Mouse (Mus musculus): Measurements from ENCODE around the gene Tcf7. TPM values are rescaled to one million over a fixed set of nuclear protein-coding genes. Genes with fewer than 3 reads are reported as not detected.
A peak's percentile ranks its signal among the peaks of the same experiment; 100 is the strongest.

The Tcf7 gene
- total and polyA plus RNA-seq, 3 experiments, result not detected

DNA sequence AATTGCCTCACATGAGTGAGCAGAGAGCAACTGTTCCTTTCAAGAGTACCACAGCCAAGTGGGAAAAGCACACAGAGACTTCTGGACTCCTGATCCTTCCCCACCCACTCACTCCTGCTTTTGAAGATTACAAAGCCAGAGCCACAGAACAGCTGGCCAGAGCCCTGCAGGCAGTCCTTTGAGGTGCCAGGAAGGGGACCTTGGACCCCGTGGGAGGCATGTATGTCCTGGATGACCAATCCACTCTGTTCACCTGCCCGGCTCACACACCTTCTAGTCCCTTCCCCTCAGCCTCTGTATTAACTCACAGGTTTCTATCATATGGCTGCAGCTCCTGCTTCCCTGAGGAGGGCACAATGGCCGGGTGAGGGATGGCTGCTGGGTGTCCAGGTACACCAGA, 25.4 kb downstream of the Tcf7 start:
- peaks cover 26% of the 10 kb centered on the region for H3K36me3 ChIP-seq (replicated peaks)
- no peak for ATAC-seq (ENCODE audit: extremely low read depth, insufficient number of reproducible peaks, low FRiP score, poor library complexity, severe bottlenecking)
- no peaks in the 10 kb centered on the region for H3K9me3 ChIP-seq (replicated peaks)
- no peak overlapping the region for H3K4me3 ChIP-seq (ENCODE audit: low read depth, low read length)
- H3K4me1 ChIP-seq (ENCODE audit: insufficient read depth, low read depth, low read length), result no peaks in the 10 kb centered on the region
- peaks cover 14% of the 10 kb centered on the region; the same call in 1 of the 2 replicates for H3K27me3 ChIP-seq (ENCODE audit: insufficient read depth, low read length)
- DNase-seq (ENCODE audit: low spot score), result no peak
- TF ChIP-seq CTCF (IDR thresholded peaks at IDR 0.05; ENCODE audit: low read depth, low read length), result no peak
- no peak for TF ChIP-seq POLR2AphosphoS5 (IDR thresholded peaks at IDR 0.05; ENCODE audit: insufficient replicate concordance, low read depth, low read length)
- TF ChIP-seq GATA1 (IDR thresholded peaks at IDR 0.05; ENCODE audit: borderline replicate concordance, low read length), result no peak
- no peak for TF ChIP-seq GATA2 (IDR thresholded peaks at IDR 0.05; ENCODE audit: borderline replicate concordance, low read depth, low read length)
- no peak for TF ChIP-seq TAL1 (conservative IDR thresholded peaks at IDR 0.05; ENCODE audit: low read depth, low read length)

DNA sequence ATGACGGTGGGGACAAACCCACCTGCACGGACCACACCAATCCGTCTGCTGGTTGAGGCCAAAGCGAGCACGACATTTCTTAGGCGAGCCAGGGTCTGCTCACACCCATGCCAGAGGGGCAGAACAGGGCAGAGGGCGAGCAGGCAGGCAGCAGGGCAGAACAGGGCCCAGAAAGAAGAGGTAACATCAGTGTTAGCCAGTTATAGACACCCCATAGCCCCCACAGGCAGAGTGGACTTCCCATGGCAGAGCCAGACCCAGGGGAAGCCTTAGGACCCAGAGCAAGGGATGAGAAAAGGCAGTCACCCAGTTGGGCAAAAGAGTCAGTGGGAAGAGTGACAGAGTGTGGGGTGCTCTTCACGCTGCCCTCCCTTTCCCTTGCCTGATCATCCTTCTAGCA, 27.7 kb downstream of the Tcf7 start:
- no peak overlapping the region for H3K4me3 ChIP-seq (ENCODE audit: low read depth, low read length)
- ATAC-seq (ENCODE audit: extremely low read depth, insufficient number of reproducible peaks, low FRiP score, poor library complexity, severe bottlenecking), result no peak
- H3K27me3 ChIP-seq (ENCODE audit: insufficient read depth, low read length), result peaks cover 9% of the 10 kb centered on the region; the same call in 1 of the 2 replicates
- DNase-seq (ENCODE audit: low spot score), result no peak
- H3K36me3 ChIP-seq (replicated peaks), result peaks cover 42% of the 10 kb centered on the region
- no peaks in the 10 kb centered on the region for H3K4me1 ChIP-seq (ENCODE audit: insufficient read depth, low read depth, low read length)
- no peak for TF ChIP-seq CTCF (IDR thresholded peaks at IDR 0.05; ENCODE audit: low read depth, low read length)
- TF ChIP-seq GATA1 (IDR thresholded peaks at IDR 0.05; ENCODE audit: borderline replicate concordance, low read length), result no peak
- no peak for TF ChIP-seq POLR2AphosphoS5 (IDR thresholded peaks at IDR 0.05; ENCODE audit: insufficient replicate concordance, low read depth, low read length)
- no peak for TF ChIP-seq TAL1 (conservative IDR thresholded peaks at IDR 0.05; ENCODE audit: low read depth, low read length)
- TF ChIP-seq GATA2 (IDR thresholded peaks at IDR 0.05; ENCODE audit: borderline replicate concordance, low read depth, low read length), result no peak
- no peaks in the 10 kb centered on the region for H3K9me3 ChIP-seq (replicated peaks)

DNA sequence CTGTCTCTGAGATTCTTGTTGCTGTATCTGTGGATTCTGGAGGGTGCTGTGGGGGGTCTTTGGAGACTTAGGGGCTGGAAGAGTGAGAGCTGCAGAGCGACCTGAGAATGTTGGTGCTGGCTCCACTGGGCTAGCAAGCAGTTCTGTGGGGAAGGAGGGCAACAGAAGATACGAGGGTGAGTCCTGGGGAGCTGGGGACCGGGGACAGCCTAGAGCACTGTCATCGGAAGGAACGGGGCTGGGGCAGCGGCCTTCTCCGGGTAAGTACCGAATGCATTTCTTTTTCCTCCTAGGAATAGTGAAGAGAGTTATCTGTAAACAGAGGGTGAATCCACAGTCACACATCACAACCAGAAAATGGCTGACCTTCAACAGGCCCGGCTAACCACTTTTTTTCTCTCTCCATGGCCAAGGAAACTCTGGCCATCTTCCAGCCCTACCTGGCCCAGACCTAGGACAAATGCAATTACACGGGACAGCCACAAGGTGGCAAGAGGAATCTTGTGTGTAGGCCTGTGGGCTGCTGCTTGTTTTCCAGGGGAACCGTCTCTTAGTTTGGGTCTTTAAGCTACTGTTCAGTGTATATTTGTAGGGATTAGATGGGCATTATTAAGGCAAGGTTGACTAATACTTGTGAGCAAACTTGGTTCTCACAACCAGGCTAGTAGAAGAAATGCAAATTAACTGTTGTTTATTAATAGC, 29.0 kb downstream of the Tcf7 start:
- Histone ChIP-seq H3K27me3 (ENCODE audit: insufficient read depth, low read length) (peaks cover 3% of the 10 kb centered on the region; the same call in 1 of the 2 replicates), H3K4me1 (ENCODE audit: insufficient read depth, low read depth, low read length) (no peaks in the 10 kb centered on the region), H3K9me3 (replicated peaks) (no peaks in the 10 kb centered on the region), H3K4me3 (ENCODE audit: low read depth, low read length) (no peak overlapping the region), H3K36me3 (replicated peaks) (peaks cover 53% of the 10 kb centered on the region)
- ATAC-seq (ENCODE audit: extremely low read depth, insufficient number of reproducible peaks, low FRiP score, poor library complexity, severe bottlenecking), result no peak
- peak; percentile 57 for DNase-seq (ENCODE audit: low spot score)
- TF ChIP-seq GATA2 (IDR thresholded peaks at IDR 0.05; ENCODE audit: borderline replicate concordance, low read depth, low read length), result no peak
- peak; percentile 75 for TF ChIP-seq CTCF (IDR thresholded peaks at IDR 0.05; ENCODE audit: low read depth, low read length)

DNA sequence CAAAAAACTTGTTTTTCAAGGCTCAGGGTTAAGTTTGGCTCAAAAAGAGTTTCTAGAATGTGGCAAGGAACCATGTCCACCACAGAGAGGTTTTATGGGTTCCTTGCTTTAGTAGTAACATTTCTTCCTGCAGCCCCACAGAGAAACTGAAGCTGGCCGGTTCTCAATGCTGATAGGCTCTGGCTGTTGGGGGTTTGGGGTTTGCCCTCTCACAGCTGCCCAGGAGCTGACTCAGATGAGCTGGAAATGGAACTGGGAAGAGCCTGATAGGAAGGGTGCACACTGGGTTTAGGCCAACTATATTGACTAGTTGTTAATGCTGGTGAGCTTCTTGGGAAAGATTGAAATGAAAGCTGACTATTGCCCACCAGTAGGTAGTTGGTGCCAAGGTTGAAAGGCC, 30.1 kb downstream of the Tcf7 start:
- H3K4me3 ChIP-seq (ENCODE audit: low read depth, low read length), result no peak overlapping the region
- H3K36me3 ChIP-seq (replicated peaks), result peaks cover 63% of the 10 kb centered on the region
- H3K27me3 ChIP-seq (ENCODE audit: insufficient read depth, low read length), result no peaks in the 10 kb centered on the region; the same call in 1 of the 2 replicates
- TF ChIP-seq TAL1 (conservative IDR thresholded peaks at IDR 0.05; ENCODE audit: low read depth, low read length) (no peak), CTCF (IDR thresholded peaks at IDR 0.05; ENCODE audit: low read depth, low read length) (no peak), POLR2AphosphoS5 (IDR thresholded peaks at IDR 0.05; ENCODE audit: insufficient replicate concordance, low read depth, low read length) (no peak), GATA1 (IDR thresholded peaks at IDR 0.05; ENCODE audit: borderline replicate concordance, low read length) (no peak), GATA2 (IDR thresholded peaks at IDR 0.05; ENCODE audit: borderline replicate concordance, low read depth, low read length) (no peak)
- ATAC-seq (ENCODE audit: extremely low read depth, insufficient number of reproducible peaks, low FRiP score, poor library complexity, severe bottlenecking) (no peak), DNase-seq (ENCODE audit: low spot score) (no peak)
- H3K9me3 ChIP-seq (replicated peaks), result no peaks in the 10 kb centered on the region
- H3K4me1 ChIP-seq (ENCODE audit: insufficient read depth, low read depth, low read length), result no peaks in the 10 kb centered on the region; the same call in 1 of the 2 replicates

DNA sequence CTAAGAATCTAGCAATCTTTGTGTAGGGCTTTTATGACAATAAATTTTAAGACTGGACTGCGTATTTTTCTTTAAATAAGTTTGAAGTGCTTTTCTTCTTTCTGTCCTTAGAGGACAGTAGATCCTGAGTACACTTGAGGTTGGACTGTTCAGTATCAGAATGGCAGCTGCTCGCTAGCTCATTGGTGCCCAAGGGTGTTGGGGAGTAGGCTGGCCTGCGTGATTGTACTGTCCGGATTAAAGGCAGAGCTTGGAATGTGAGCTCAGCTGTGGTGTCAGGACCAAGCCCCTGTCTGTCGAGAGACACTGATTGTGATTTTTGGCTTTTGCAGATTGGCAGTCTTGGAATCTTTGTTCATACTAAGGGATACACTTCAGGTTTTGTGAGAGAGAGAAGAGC, 31.0 kb downstream of the Tcf7 start:
- no peak for TF ChIP-seq CTCF (IDR thresholded peaks at IDR 0.05; ENCODE audit: low read depth, low read length)
- Histone ChIP-seq H3K27me3 (ENCODE audit: insufficient read depth, low read length) (no peaks in the 10 kb centered on the region; the same call in 1 of the 2 replicates), H3K9me3 (replicated peaks) (no peaks in the 10 kb centered on the region), H3K4me3 (ENCODE audit: low read depth, low read length) (no peak overlapping the region), H3K36me3 (replicated peaks) (peaks cover 72% of the 10 kb centered on the region), H3K4me1 (ENCODE audit: insufficient read depth, low read depth, low read length) (no peaks in the 10 kb centered on the region; the same call in 1 of the 2 replicates)
- ATAC-seq (ENCODE audit: extremely low read depth, insufficient number of reproducible peaks, low FRiP score, poor library complexity, severe bottlenecking) (no peak), DNase-seq (ENCODE audit: low spot score) (no peak)

DNA sequence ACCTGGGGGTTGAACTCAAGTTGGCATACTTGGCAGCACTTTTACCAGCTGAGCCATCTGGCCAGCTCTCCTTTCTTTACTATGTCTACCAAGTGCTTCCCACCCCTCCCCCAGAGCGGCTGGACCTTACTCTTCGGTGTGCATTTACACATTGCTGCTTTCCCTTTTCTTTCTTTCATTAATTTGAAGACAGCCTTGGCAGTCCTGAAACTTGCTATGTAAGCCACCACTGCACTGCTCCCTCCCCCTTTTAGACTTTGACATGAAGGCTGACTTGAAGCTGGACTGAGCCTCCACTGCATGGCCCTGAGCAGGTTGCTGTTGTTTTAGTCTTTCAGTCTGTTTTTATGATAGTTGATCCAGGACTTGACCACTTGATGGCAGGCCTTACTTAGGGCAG, 33.4 kb downstream of the Tcf7 start:
- Histone ChIP-seq H3K4me1 (ENCODE audit: insufficient read depth, low read depth, low read length) (no peaks in the 10 kb centered on the region; the same call in 1 of the 2 replicates), H3K4me3 (ENCODE audit: low read depth, low read length) (no peak overlapping the region), H3K27me3 (ENCODE audit: insufficient read depth, low read length) (no peaks in the 10 kb centered on the region), H3K9me3 (replicated peaks) (no peaks in the 10 kb centered on the region), H3K36me3 (replicated peaks) (peaks cover 84% of the 10 kb centered on the region)
- no peak for DNase-seq (ENCODE audit: low spot score)
- ATAC-seq (ENCODE audit: extremely low read depth, insufficient number of reproducible peaks, low FRiP score, poor library complexity, severe bottlenecking), result no peak
- TF ChIP-seq GATA2 (IDR thresholded peaks at IDR 0.05; ENCODE audit: borderline replicate concordance, low read depth, low read length) (no peak), GATA1 (IDR thresholded peaks at IDR 0.05; ENCODE audit: borderline replicate concordance, low read length) (no peak), POLR2AphosphoS5 (IDR thresholded peaks at IDR 0.05; ENCODE audit: insufficient replicate concordance, low read depth, low read length) (no peak), TAL1 (conservative IDR thresholded peaks at IDR 0.05; ENCODE audit: low read depth, low read length) (no peak), CTCF (IDR thresholded peaks at IDR 0.05; ENCODE audit: low read depth, low read length) (no peak)
